ENCODE assay signal across 8 mouse cellular contexts in the genomic region with DNA sequence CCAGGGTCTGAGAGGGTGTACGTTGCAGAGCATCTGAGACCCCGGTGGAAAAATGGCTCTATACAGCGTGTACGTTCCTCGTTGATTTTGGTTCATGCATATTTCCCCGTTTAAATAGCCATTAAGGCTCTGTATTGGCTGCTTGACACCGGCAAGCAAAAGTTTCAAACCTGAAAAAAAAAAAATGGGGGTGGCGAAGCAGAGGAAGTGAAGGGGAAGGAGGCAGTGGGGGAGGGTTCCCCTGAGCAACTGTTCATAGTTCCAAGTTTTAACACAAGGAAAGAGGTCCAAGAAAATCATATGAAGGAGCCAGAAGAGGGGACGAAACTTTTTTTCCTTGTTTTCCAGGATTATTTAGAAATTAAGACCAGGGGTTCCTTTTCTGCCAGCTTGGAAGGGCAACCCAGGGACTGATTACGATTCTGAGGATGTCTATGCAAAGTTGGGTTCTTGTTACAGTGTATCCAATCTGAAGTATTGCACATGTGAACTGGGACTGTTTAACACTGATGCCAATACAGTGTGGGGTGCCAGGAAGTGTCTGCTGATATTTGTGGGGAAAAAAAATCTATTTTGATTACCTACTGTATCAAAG. TPM values are rescaled to one million over a fixed set of nuclear protein-coding genes. Genes with fewer than 3 reads are reported as not detected.
A peak's percentile ranks its signal among the peaks of the same experiment; 100 is the strongest.
DNase-seq lines count a peak whose midpoint lies in the region; ATAC-seq and TF ChIP-seq lines count a peak whose summit lies in the region.

A gene (minus strand): TSS at position 173 of the 595 bp plus-strand sequence.

- peak within 1 kb of the TSS; percentile 82 for H3K4me3 ChIP-seq in G1E (ENCODE audit: low read depth, low read length)
- peak within 1 kb of the TSS; percentile 90 for H3K4me3 ChIP-seq in forebrain, embryonic 15.5 days
- H3K4me3 ChIP-seq in intestine, embryonic 14.5 days (ENCODE audit: low read depth, low read length): peak within 1 kb of the TSS; percentile 93
- peak within 1 kb of the TSS; percentile 80 for H3K4me3 ChIP-seq in lung, postnatal 0 days (ENCODE audit: low read depth, low read length)
- H3K4me3 ChIP-seq in stomach, postnatal 0 days (ENCODE audit: low read depth, low read length): peak within 1 kb of the TSS; percentile 87

- TF ChIP-seq EP300 in lung, postnatal 0 days (IDR thresholded peaks at IDR 0.05): no peak
- TF ChIP-seq EP300 in stomach, postnatal 0 days (optimal IDR thresholded peaks at IDR 0.05): no peak

- intact Hi-C loops in heart, postnatal 25 days (cut with DNase I): loop anchor here (10.0 kb wide), 1 partner anchor 1139 kb away; a partner anchor contains a TSS

- TF ChIP-seq CTCF in G1E (IDR thresholded peaks at IDR 0.05; ENCODE audit: low read depth, low read length): no peak
- TF ChIP-seq CTCF in lung, postnatal 0 days (IDR thresholded peaks at IDR 0.05): no peak
- no peak for TF ChIP-seq CTCF in stomach, postnatal 0 days (IDR thresholded peaks at IDR 0.05; ENCODE audit: low read depth)

- DNase-seq in heart, adult 11 months: peak; percentile 91
- no peak for DNase-seq in heart, postnatal 25 days (ENCODE audit: low spot score)
- peak; percentile 23 for DNase-seq in G1E (ENCODE audit: low spot score)
- no peak for DNase-seq in intestine, embryonic 14.5 days (ENCODE audit: low spot score)
- peak; percentile 44 for DNase-seq in lung, postnatal 0 days (ENCODE audit: low spot score)
- no peak for DNase-seq in stomach, postnatal 0 days (ENCODE audit: low spot score)
- no peak for DNase-seq in left cerebral cortex, adult 8-10 months (ENCODE audit: low spot score in 2 of 2)

- peak within 1 kb of the TSS; percentile 93 for H3K27ac ChIP-seq in forebrain, embryonic 15.5 days (replicated peaks)
- peak within 1 kb of the TSS; percentile 87 for H3K27ac ChIP-seq in intestine, embryonic 14.5 days (ENCODE audit: low read depth)
- H3K27ac ChIP-seq in lung, postnatal 0 days (ENCODE audit: low read length): peak within 1 kb of the TSS; percentile 60
- H3K27ac ChIP-seq in stomach, postnatal 0 days (replicated peaks): peak within 1 kb of the TSS; percentile 99

- peak within 1 kb of the TSS; percentile 67 for H3K4me2 ChIP-seq in forebrain, embryonic 15.5 days (replicated peaks)
- peak within 1 kb of the TSS; percentile 77 for H3K4me2 ChIP-seq in intestine, embryonic 14.5 days (ENCODE audit: low read length)
- H3K4me2 ChIP-seq in lung, postnatal 0 days (replicated peaks; ENCODE audit: low read depth, low read length): peak within 1 kb of the TSS; percentile 75
- H3K4me2 ChIP-seq in stomach, postnatal 0 days (replicated peaks; ENCODE audit: low read depth): peak within 1 kb of the TSS; percentile 86

- H3K9me3 ChIP-seq in G1E (replicated peaks): no peaks in the 10 kb centered on the region
- no peaks in the 10 kb centered on the region for H3K9me3 ChIP-seq in forebrain, embryonic 15.5 days
- H3K9me3 ChIP-seq in intestine, embryonic 14.5 days (ENCODE audit: control insufficient read depth, low read length): no peaks in the 10 kb centered on the region
- H3K9me3 ChIP-seq in lung, postnatal 0 days (ENCODE audit: low read length): no peaks in the 10 kb centered on the region
- no peaks in the 10 kb centered on the region for H3K9me3 ChIP-seq in stomach, postnatal 0 days (ENCODE audit: control insufficient read depth, low read length)

- ATAC-seq in G1E (ENCODE audit: extremely low read depth, insufficient number of reproducible peaks, low FRiP score, poor library complexity, severe bottlenecking): no peak
- no peak for ATAC-seq in forebrain, embryonic 15.5 days (replicated peaks)
- ATAC-seq in intestine, embryonic 14.5 days (replicated peaks; ENCODE audit: low FRiP score, low TSS enrichment, low read depth): no peak
- ATAC-seq in lung, postnatal 0 days: no peak
- no peak for ATAC-seq in stomach, postnatal 0 days (ENCODE audit: low FRiP score, low TSS enrichment)

- H3K36me3 ChIP-seq in G1E (replicated peaks): peaks cover 9% of the 10 kb centered on the region
- no peaks in the 10 kb centered on the region for H3K36me3 ChIP-seq in forebrain, embryonic 15.5 days
- no peaks in the 10 kb centered on the region for H3K36me3 ChIP-seq in intestine, embryonic 14.5 days (ENCODE audit: control insufficient read depth, insufficient read depth, low read length)
- no peaks in the 10 kb centered on the region for H3K36me3 ChIP-seq in lung, postnatal 0 days (ENCODE audit: insufficient read depth, low read length)
- H3K36me3 ChIP-seq in stomach, postnatal 0 days (ENCODE audit: control insufficient read depth, insufficient read depth, low read length): no peaks in the 10 kb centered on the region

- peaks cover 7% of the 10 kb centered on the region; the same call in 1 of the 2 replicates for H3K27me3 ChIP-seq in G1E (ENCODE audit: insufficient read depth, low read length)
- no peaks in the 10 kb centered on the region for H3K27me3 ChIP-seq in forebrain, embryonic 15.5 days
- no peaks in the 10 kb centered on the region for H3K27me3 ChIP-seq in intestine, embryonic 14.5 days (replicated peaks; ENCODE audit: control insufficient read depth, insufficient read depth, low read length)
- no peaks in the 10 kb centered on the region for H3K27me3 ChIP-seq in lung, postnatal 0 days (replicated peaks; ENCODE audit: insufficient read depth, low read length)
- no peaks in the 10 kb centered on the region for H3K27me3 ChIP-seq in stomach, postnatal 0 days (ENCODE audit: control insufficient read depth, insufficient read depth, low read length)

- peak within 1 kb of the TSS; percentile 91 for H3K9ac ChIP-seq in forebrain, embryonic 15.5 days (replicated peaks)
- peak within 1 kb of the TSS; percentile 82 for H3K9ac ChIP-seq in intestine, embryonic 14.5 days (ENCODE audit: low read length)
- H3K9ac ChIP-seq in lung, postnatal 0 days (replicated peaks; ENCODE audit: low read depth): peak within 1 kb of the TSS; percentile 59
- H3K9ac ChIP-seq in stomach, postnatal 0 days (ENCODE audit: low read length): peak within 1 kb of the TSS; percentile 83

- H3K4me1 ChIP-seq in G1E (ENCODE audit: insufficient read depth, low read depth, low read length): peaks cover 46% of the 10 kb centered on the region
- H3K4me1 ChIP-seq in forebrain, embryonic 15.5 days: peaks cover 36% of the 10 kb centered on the region
- peaks cover 11% of the 10 kb centered on the region; the same call in 1 of the 2 replicates for H3K4me1 ChIP-seq in intestine, embryonic 14.5 days (replicated peaks; ENCODE audit: control insufficient read depth, insufficient read depth, low read length)
- 0 out of 2 replicates have a peak, but pooled peaks cover 2% of the 10 kb centered on the region for H3K4me1 ChIP-seq in lung, postnatal 0 days (ENCODE audit: insufficient read depth, low read depth, low read length)
- H3K4me1 ChIP-seq in stomach, postnatal 0 days (replicated peaks; ENCODE audit: control insufficient read depth, insufficient read depth): no peaks in the 10 kb centered on the region; the same call in 1 of the 2 replicates

- 2% methylated on average over 10 of the region's 10 CpGs for WGBS in forebrain, embryonic 15.5 days
- 4% methylated on average over 10 of the region's 10 CpGs for WGBS in intestine, embryonic 14.5 days
- WGBS in lung, postnatal 0 days: 4% methylated on average over 10 of the region's 10 CpGs
- 1% methylated on average over 10 of the region's 10 CpGs for WGBS in stomach, postnatal 0 days

RNA-seq across cellular contexts. Expression of the gene that starts here (rescaled TPM):
- under 1 TPM in 1 of 2 experiments, not detected in 1; 0.11 TPM for total RNA-seq in heart, postnatal 25 days (2021)
- total RNA-seq in G1E (2014; fragmentation: Nextera tagmentation) (0.53 and 0.58 TPM in 2 replicates), G1E (2017) (0.49 and 0.87 TPM in 2 replicates)
- polyA plus RNA-seq in G1E (2012): 0.14 and 0.19 TPM in 2 replicates
- polyA plus RNA-seq in forebrain, embryonic 15.5 days (2015; fragmentation: Nextera tagmentation; extraction: Ambion mirVana): not detected in 2 replicates
- polyA plus RNA-seq in intestine, embryonic 14.5 days (2014; fragmentation: Nextera tagmentation; extraction: Ambion mirVana): not detected in 2 replicates
- not detected in 2 replicates for polyA plus RNA-seq in lung, postnatal 0 days (2015; fragmentation: Nextera tagmentation; extraction: Ambion mirVana)
- not detected in 2 replicates for polyA plus RNA-seq in stomach, postnatal 0 days (2015; fragmentation: Nextera tagmentation; extraction: Ambion mirVana)
- total RNA-seq in left cerebral cortex, adult 8-10 months (2022): 1 to 10 TPM; 2.4 to 3.1 (median 2.8) TPM

Comparison
In these comparisons a context has a peak if more than half of its experiments do, and no peak if none do; other contexts are left out.
1. Peak in DNase-seq and H3K4me3 ChIP-seq in G1E; RNA of the gene not detected or under 1 TPM.
2. Peak in DNase-seq, H3K4me3 ChIP-seq, H3K27ac ChIP-seq, H3K9ac ChIP-seq and H3K4me2 ChIP-seq in lung, postnatal 0 days; RNA of the gene not detected or under 1 TPM.